Mouse (Mus musculus) layer of hippocampus, adult 18-20 months (tissue): ENCODE measurements around the gene Cflar. TPM values are rescaled to one million over a fixed set of nuclear protein-coding genes. Genes with fewer than 3 reads are reported as not detected.
"Not testable (repeated sequence)": the region's sequence is repeated elsewhere in the genome, so short reads cannot be mapped to it uniquely, and the experiment has no call there.

Experiments
- DNase-seq, 2 experiments: peaks; one replicate each; pipeline ENCODE4 v3.0.0; 2022; ENCODE audit warnings: low spot score in 2 of 2
- long read RNA-seq: library from polyadenylated mRNA; stranded (forward); transcript quantifications from one replicate; pipeline ENCODE4 v2.0.0, GENCODE M21; 2021
- total RNA-seq, 2 experiments: library from RNA; stranded (reverse); gene quantifications; 2 replicates each; pipeline ENCODE4 v1.2.3; 2021

Gene Cflar
- 10 to 100 TPM; 41.1 to 41.5 TPM for total RNA-seq
- long read RNA-seq, partial matches to known transcripts: 5 of 27 reads
- long read RNA-seq, other reads (novel, unspliced or antisense): 14 of 27 reads

- peak; percentile 26 to 66 for DNase-seq
Measured at GRCm38 (mm10) chr1:58711365-58712016, at the start of gene Cflar. Cflar (plus strand) TSS chr1:58711508.

DNA sequence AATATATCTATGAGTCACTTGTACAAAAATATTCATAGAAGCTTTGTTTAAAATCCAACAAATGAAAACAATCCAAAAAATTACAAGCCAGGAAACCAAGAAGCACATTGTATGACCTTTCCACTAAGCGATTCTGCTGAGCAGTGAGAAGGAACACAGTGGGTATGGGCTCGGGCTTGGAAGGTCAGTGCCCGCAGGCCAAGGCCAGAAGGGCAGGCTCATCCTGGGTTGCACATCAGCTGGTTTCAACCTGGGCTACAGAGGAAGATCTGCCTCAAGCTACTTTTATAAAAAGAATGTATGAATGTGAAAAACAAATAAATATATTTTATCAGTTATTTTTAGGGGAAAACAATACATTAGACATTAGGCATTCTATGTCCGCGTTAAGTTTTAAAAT is 48.6 kb upstream of the Cflar start:
- not testable (repeated sequence) for DNase-seq

DNA sequence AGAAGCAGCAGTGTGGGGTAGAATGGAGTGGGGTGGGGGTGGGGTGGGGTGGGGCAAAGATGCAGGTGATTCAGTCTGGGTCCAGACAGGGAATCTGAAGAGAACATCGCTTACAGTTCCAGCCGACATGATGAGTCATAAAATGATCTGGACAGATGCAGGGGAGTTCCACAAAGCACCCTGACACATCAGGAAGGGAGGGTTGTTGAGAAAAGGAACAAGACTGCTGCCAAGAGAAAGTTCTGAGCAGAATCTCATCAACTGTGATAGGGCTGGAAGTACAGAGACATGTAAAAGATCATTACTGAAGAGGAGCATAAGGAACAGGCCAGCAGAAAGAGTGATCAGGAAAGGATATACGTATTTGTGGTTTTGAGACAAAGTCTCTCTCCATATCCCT is 47.9 kb upstream of the Cflar start:
- not testable (repeated sequence) for DNase-seq

DNA sequence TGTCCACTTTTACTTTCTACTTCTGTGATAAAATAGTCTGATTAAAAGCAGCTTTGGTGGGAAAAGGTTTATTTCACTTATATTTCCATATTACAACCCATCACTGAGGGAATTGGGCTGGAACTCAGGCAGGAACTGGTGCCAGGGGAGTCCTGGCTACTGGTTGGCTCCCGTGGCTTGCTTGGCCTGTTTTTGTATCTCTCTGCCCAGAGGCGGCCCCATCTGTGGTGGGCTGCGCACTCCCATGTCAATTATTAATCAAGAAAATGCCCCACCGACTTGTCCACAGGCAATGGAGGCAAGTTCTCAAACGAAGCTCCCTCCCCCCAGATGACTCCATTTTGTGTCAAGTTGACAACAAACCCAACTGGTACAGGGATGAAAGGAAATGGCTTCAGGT is 43.1 kb upstream of the Cflar start:
- no peak for DNase-seq

DNA sequence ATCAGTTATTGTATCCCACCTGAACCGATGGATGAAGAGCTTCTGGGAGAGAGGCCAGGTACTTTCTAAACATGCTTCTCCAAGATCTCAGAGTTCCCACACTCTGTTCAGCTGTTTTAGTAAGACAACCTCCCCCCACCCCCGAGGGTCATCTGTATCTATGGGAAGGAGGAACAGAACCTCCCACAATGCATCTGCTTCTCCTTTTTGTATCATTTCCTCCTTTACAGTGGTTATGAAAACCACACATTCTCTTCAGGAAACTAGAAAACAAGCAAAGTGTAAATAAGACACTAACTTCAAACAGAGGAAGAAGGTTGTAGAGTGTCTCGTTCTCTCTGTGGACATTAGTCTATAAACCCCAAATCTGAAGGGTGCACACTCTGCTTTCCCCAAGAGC is 41.7 kb upstream of the Cflar start:
- not testable (repeated sequence) for DNase-seq

- no peak for DNase-seq
Measured at GRCm38 (mm10) chr1:58672116-58672515, 39.2 kb upstream of the Cflar start.

- DNase-seq: no peak
Measured at GRCm38 (mm10) chr1:58675011-58675410, 36.3 kb upstream of the Cflar start.

DNA sequence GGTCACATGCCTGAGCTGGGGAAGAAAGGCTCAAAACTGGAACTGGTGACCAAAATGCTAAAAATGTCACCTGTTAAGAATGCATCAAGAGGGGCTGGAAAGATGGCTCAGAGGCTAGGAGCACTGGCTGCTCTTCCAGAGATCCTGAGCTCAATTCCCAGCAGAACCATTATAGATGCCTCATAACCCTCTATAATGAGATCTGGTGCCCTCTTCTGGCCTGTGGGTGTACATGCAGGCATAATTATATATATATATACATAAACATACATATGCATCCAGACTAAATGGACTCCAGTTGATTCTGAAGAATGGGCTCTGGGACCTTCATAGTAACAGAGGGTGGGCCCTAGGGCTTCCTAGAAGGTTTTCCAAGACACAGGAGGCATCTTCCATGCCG is 33.7 kb upstream of the Cflar start:
- peak in 1 of 2 experiments; percentile 20 for DNase-seq

GRCm38 (mm10) chr1:58678412-58678811 is 32.9 kb upstream of the Cflar start:
- not testable (repeated sequence) for DNase-seq

DNA sequence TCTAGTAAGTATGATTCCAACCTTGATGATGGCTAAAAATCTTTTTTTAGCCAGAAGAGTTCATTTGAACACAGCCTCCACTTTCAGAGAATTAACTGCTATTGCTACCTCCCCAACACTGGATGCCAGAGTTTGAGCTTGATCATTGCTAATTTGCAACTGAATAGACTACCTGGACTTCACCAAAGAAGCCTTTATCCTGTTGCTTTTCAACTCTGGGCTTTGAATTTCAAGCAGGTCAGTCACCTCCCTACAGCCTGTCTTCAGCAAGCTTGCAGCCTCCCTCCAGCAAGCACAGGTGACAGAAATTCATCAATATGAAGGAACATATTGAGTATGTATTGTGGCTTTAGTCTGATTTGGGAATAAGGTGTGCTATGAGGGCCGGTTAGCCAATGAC is 21.9 kb upstream of the Cflar start:
- DNase-seq: no peak

- no peak for DNase-seq
Measured at GRCm38 (mm10) chr1:58690006-58690744, 21.1 kb upstream of the Cflar start.

DNA sequence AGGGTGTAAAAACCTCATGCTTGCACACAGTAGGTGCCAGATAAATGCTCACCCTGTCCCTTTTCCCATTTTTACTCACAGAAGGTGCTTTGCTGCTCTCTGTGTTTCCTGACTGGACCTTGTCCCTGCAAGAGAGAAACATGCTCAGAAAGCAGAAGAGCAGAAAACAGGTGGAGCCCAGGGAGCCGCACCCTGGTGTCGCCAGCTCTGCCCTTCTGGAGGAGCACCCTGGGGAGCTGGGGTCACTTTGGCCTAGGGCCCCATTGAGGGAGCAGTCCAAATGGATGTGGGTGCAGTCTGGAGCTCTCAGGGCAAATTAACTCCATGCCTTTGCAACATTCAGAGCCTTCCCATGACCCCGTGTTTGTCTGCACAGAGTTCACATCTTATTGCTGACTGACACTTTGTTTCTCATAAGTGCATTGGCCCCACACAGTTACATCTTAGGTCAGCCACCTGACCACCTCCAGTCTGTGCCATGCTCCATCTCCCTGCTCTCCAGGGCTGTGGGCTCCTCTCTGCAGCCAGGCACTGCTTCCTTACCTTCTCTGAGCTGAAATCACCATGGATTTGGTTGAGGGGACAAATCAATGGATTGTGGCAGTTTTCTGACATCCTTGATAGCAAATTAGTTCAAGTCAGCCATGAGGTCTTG is 20.3 kb upstream of the Cflar start:
- not testable (repeated sequence) for DNase-seq

DNA sequence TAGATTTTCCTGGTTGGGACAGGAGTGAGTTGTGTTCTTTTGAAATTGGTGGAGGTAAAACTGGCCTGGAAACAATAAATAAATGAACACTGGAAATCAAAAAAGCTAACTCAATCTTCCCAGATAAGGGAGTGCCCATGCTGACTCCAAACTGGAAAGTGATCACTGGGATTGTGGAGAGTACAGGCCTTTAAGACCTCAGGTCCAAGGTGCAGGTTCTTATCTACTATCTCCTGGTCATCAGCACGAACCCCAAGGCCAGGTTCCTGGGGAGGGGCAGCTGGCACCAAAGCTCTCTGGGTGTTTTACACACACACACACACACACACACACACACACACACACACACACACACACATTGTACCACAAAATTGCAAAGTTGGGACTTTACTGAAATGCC is 19.6 kb upstream of the Cflar start:
- DNase-seq: not testable (repeated sequence)

DNA sequence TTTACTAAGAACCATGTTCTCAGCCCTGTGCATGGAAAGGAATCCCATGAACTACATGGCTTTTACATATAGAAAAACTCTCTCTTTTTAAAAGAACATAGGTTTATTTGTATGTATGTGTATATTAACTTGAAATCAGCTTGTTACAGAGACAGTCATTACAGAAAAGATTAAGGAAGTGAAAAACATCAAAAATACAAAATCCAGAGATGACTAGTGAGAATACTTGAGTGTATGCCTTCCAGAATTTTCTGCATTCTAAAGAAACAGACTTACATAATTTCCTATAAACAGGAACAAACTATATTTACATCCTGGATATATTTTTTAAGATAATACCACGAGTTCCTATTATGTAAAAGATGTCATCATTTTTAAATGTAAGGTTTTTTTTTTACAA is 17.6 kb upstream of the Cflar start:
- no peak for DNase-seq

DNA sequence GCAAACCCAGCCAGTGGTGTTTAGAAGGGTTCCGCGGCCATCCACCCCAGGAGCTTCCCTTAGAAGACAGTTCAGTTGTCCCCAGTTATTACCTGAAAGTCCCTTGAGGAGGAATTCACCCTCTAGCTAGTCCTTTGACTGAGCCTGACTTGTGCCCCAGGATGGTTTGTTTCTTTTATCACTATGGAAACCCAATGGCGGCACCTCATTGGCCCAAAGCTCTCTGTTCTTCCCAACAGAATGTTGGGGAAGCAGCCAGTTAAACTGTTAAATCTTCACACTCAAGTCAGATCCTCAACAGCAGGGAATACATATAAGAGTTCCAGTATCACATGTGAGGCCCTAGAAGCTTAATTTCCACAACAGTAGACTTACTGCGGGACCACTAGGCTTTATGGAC is 15.5 kb upstream of the Cflar start, which contains the start of gene Als2cr12:
Gene Als2cr12, minus strand, starts transcription at position 180 of the 400 bp plus-strand sequence.
- DNase-seq: not testable (repeated sequence)

DNA sequence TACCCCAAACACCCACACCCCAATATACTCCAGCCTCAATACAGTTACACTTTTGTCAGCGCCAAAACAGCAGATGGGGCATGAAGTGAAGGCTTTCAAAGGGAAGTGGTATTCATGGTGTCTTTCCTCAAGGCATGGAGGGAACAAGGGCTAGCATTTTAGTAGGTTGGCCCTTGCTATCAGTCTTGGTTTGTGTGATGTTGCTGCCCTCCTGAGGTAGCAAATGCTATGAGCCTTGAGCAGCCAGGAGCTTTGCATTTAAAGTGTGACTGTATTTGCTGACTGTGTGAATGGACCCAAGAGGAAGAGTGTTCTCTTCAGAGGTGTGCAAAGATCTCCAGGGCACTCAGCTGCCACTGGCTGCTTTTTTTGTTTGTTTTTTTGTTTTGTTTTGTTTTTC is 13.7 kb upstream of the Cflar start:
- peak; percentile 24 to 69 for DNase-seq

DNA sequence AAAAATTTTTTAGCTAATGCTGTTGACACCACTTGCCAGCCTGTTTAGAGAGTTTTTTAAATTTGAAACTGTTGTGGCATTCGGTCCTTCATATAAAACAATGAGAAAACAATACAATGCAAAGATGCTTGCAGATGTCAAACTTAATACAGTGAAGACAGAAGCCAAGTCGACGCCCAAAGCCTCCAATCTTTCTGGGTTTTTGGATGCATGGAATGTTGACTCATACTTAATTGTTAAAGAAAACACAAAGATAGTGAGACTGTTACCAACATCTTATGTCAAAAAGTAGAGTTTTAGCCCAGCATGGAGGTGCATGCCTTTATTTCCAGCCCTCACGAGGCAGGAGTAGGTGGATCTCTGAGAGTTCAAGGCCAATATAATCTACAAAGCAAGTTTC is 12.5 kb upstream of the Cflar start:
- no peak for DNase-seq

DNA sequence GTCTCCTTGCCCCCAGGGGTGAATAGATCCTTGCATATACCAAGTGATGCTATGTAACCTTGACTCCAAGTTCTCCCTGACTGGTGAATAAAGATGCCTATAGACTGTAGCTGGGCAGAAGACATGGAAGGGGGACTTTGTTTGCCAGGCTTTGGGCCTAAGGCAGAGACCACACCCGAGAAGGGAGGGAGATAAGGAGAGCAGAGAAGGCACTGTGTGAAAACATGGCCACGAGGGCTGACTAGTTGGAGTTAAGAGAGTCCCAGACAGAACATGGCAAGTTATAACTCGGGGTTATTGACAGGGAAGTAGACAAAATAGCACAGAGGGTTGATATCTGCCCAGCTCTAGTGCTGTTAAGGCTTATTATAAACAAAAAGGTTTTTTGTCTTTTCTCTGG is 11.3 kb upstream of the Cflar start:
- DNase-seq: no peak

DNA sequence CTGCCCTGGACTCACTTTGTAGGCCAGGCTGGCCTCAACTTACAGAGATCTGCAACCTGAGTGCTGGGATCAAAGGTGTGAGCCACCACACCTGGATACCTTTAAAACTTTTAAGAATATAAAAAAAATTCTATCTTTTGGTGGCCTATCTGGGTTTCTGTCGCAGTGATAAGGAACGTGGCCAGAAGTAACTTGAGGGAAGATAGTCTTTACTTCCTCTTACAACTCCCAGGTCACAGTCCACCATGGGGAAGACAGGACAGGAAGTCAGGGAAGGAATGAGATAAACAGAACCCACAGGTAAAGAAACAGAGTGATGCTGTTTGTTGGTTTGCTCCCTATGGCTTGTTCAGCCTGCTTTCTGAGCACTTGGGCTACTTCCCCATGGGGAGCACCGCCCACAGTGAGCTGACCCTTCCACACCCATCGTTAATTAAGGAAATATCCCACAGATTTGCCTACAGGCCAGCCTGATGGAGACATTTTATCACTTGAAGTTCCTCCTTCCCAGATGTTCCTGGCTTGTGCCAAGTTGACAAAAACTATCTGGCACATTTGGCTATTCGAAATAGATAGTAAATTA is 10.6 kb upstream of the Cflar start:
- DNase-seq: not testable (repeated sequence)

GRCm38 (mm10) chr1:58710043-58710442 is 1.3 kb upstream of the Cflar start:
- not testable (repeated sequence) for DNase-seq

GRCm38 (mm10) chr1:58710711-58711364 is 470 bp upstream of the Cflar start:
- no peak for DNase-seq
